Mouse (Mus musculus): Measurements from ENCODE around the gene Zeb2. TPM values are rescaled to one million over a fixed set of nuclear protein-coding genes. Genes with fewer than 3 reads are reported as not detected.

Zeb2 gene
- polyA plus RNA-seq, 1 experiment = 20.1 TPM

DNA sequence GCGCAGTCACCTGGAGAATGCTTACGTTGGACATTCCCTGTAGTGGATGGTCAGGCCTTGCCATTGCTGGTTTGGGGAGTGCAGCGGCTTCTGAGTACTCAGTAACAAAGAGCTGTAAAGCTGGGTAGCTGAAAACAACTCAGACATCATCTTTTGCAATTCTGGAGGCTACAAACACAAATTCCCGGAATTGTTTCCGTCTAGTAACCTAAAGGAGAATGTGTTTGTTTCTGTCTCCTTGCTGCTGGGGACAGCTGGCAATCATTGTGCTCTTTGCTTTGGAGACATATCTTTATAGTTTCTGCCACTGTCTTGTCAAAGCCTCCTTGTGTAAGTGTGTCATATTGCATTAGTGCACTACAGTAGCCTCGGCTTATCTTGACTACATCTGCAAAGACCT lies 139.2 kb downstream of the Zeb2 start:
- Histone ChIP-seq H3K36me3 (replicated peaks; ENCODE audit: low read length) (peaks cover 17% of the 10 kb centered on the region), H3K9me3 (no peaks in the 10 kb centered on the region; the same call in 1 of the 2 replicates), H3K4me1 (peaks cover 94% of the 10 kb centered on the region), H3K27me3 (replicated peaks) (no peaks in the 10 kb centered on the region), H3K4me3 (replicated peaks) (no peak overlapping the region)
- TF ChIP-seq GATA1 (IDR thresholded peaks at IDR 0.05; ENCODE audit: borderline replicate concordance, low read length) (no peak), FLI1 (IDR thresholded peaks at IDR 0.05; ENCODE audit: low read length) (no peak)

- Histone ChIP-seq H3K4me1 (peaks cover 94% of the 10 kb centered on the region), H3K4me3 (replicated peaks) (no peak overlapping the region), H3K27me3 (replicated peaks) (no peaks in the 10 kb centered on the region), H3K36me3 (replicated peaks; ENCODE audit: low read length) (peaks cover 21% of the 10 kb centered on the region), H3K9me3 (peaks cover 2% of the 10 kb centered on the region; the same call in 1 of the 2 replicates)
- TF ChIP-seq FLI1 (IDR thresholded peaks at IDR 0.05; ENCODE audit: low read length) (no peak), GATA1 (IDR thresholded peaks at IDR 0.05; ENCODE audit: borderline replicate concordance, low read length) (no peak)
Observed at GRCm38 (mm10) chr2:44977556-44977955, 139.6 kb downstream of the Zeb2 start.

GRCm38 (mm10) chr2:44977051-44977450 lies 140.1 kb downstream of the Zeb2 start:
- Histone ChIP-seq H3K27me3 (replicated peaks) (no peaks in the 10 kb centered on the region), H3K9me3 (peaks cover 4% of the 10 kb centered on the region; the same call in 1 of the 2 replicates), H3K4me3 (replicated peaks) (no peak overlapping the region), H3K4me1 (peaks cover 95% of the 10 kb centered on the region), H3K36me3 (replicated peaks; ENCODE audit: low read length) (peaks cover 24% of the 10 kb centered on the region)
- TF ChIP-seq GATA1 (IDR thresholded peaks at IDR 0.05; ENCODE audit: borderline replicate concordance, low read length) (no peak), FLI1 (IDR thresholded peaks at IDR 0.05; ENCODE audit: low read length) (no peak)

GRCm38 (mm10) chr2:44976484-44976883 lies 140.7 kb downstream of the Zeb2 start:
- Histone ChIP-seq H3K36me3 (replicated peaks; ENCODE audit: low read length) (peaks cover 27% of the 10 kb centered on the region), H3K27me3 (replicated peaks) (no peaks in the 10 kb centered on the region), H3K4me1 (peaks cover 93% of the 10 kb centered on the region), H3K4me3 (replicated peaks) (no peak overlapping the region), H3K9me3 (peaks cover 4% of the 10 kb centered on the region; the same call in 1 of the 2 replicates)
- TF ChIP-seq FLI1 (IDR thresholded peaks at IDR 0.05; ENCODE audit: low read length) = no peak
- TF ChIP-seq GATA1 (IDR thresholded peaks at IDR 0.05; ENCODE audit: borderline replicate concordance, low read length) = no peak

- H3K4me3 ChIP-seq (replicated peaks) = no peak overlapping the region
- H3K27me3 ChIP-seq (replicated peaks) = no peaks in the 10 kb centered on the region
- TF ChIP-seq GATA1 (IDR thresholded peaks at IDR 0.05; ENCODE audit: borderline replicate concordance, low read length) (no peak), FLI1 (IDR thresholded peaks at IDR 0.05; ENCODE audit: low read length) (no peak)
- H3K36me3 ChIP-seq (replicated peaks; ENCODE audit: low read length) = peaks cover 35% of the 10 kb centered on the region
- peaks cover 4% of the 10 kb centered on the region; the same call in 1 of the 2 replicates for H3K9me3 ChIP-seq
- H3K4me1 ChIP-seq = peaks cover 92% of the 10 kb centered on the region
Observed at GRCm38 (mm10) chr2:44973828-44974227, 143.4 kb downstream of the Zeb2 start.

- Histone ChIP-seq H3K9me3 (peaks cover 4% of the 10 kb centered on the region; the same call in 1 of the 2 replicates), H3K27me3 (replicated peaks) (no peaks in the 10 kb centered on the region), H3K4me3 (replicated peaks) (peak overlapping the region; percentile 65), H3K36me3 (replicated peaks; ENCODE audit: low read length) (peaks cover 40% of the 10 kb centered on the region), H3K4me1 (peaks cover 91% of the 10 kb centered on the region)
- TF ChIP-seq GATA1 (IDR thresholded peaks at IDR 0.05; ENCODE audit: borderline replicate concordance, low read length) (no peak; the same call in 2 of the 3 replicates), FLI1 (IDR thresholded peaks at IDR 0.05; ENCODE audit: low read length) (no peak)
Observed at GRCm38 (mm10) chr2:44970087-44970646, 147.0 kb downstream of the Zeb2 start.

DNA sequence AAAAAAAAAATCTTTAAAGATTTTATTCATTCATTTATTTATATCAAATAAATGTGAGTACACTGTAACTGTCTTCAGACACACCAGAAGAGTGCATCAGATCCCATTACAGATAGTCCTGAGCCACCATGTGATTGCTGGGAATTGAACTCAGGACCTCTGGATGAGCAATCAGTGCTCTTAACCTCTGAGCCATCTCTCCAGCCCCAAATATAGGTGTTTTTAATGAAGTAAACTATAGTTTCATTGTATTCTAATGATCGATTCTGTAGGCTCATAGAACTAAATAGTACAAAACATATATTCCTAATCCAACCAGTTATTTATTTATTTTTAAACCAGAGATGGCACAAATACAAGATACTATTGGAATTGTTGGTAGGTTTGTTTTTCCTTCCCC lies 147.6 kb downstream of the Zeb2 start:
- H3K4me3 ChIP-seq (replicated peaks) = no peak overlapping the region
- H3K36me3 ChIP-seq (replicated peaks; ENCODE audit: low read length) = peaks cover 40% of the 10 kb centered on the region
- H3K27me3 ChIP-seq (replicated peaks) = no peaks in the 10 kb centered on the region
- H3K9me3 ChIP-seq = peaks cover 4% of the 10 kb centered on the region; the same call in 1 of the 2 replicates
- peaks cover 91% of the 10 kb centered on the region for H3K4me1 ChIP-seq
- no peak for TF ChIP-seq FLI1 (IDR thresholded peaks at IDR 0.05; ENCODE audit: low read length)
- no peak for TF ChIP-seq GATA1 (IDR thresholded peaks at IDR 0.05; ENCODE audit: borderline replicate concordance, low read length)

DNA sequence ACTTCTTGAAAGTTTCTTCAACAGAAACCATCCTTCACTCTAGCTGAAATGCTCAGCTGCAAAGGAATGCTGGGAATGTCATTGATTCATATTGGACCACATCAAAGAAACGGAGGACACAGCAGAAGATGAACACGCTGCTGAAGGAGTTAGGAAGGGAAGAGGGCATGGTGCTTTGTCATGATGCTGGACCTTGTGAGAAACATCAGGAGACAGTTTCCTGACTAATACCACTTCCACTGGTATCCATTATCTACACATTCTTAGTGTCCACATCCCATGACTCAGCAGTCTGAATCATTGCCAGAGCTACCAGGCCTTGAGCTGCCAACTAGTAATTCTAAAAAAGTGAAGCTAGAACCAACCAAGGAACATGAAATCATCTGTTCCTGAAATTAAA lies 148.0 kb downstream of the Zeb2 start:
- Histone ChIP-seq H3K9me3 (peaks cover 4% of the 10 kb centered on the region; the same call in 1 of the 2 replicates), H3K4me1 (peaks cover 88% of the 10 kb centered on the region), H3K27me3 (replicated peaks) (no peaks in the 10 kb centered on the region), H3K4me3 (replicated peaks) (peak overlapping the region; percentile 80), H3K36me3 (replicated peaks; ENCODE audit: low read length) (peaks cover 36% of the 10 kb centered on the region)
- TF ChIP-seq FLI1 (IDR thresholded peaks at IDR 0.05; ENCODE audit: low read length) (0 out of 2 replicates have a peak, but pooled peaks have one; percentile 51), GATA1 (IDR thresholded peaks at IDR 0.05; ENCODE audit: borderline replicate concordance, low read length) (peak; percentile 72; the same call in 1 of the 3 replicates)

- Histone ChIP-seq H3K36me3 (replicated peaks; ENCODE audit: low read length) (peaks cover 10% of the 10 kb centered on the region), H3K4me3 (replicated peaks) (no peak overlapping the region), H3K27me3 (replicated peaks) (no peaks in the 10 kb centered on the region), H3K9me3 (no peaks in the 10 kb centered on the region), H3K4me1 (peaks cover 92% of the 10 kb centered on the region)
- TF ChIP-seq FLI1 (IDR thresholded peaks at IDR 0.05; ENCODE audit: low read length) (no peak), GATA1 (IDR thresholded peaks at IDR 0.05; ENCODE audit: borderline replicate concordance, low read length) (no peak)
Observed at GRCm38 (mm10) chr2:44965834-44966555, 151.2 kb downstream of the Zeb2 start.

- no peak for TF ChIP-seq GATA1 (IDR thresholded peaks at IDR 0.05; ENCODE audit: borderline replicate concordance, low read length)
- TF ChIP-seq FLI1 (IDR thresholded peaks at IDR 0.05; ENCODE audit: low read length) = no peak
- Histone ChIP-seq H3K9me3 (no peaks in the 10 kb centered on the region), H3K4me1 (peaks cover 81% of the 10 kb centered on the region), H3K4me3 (replicated peaks) (no peak overlapping the region), H3K27me3 (replicated peaks) (no peaks in the 10 kb centered on the region), H3K36me3 (replicated peaks; ENCODE audit: low read length) (peaks cover 7% of the 10 kb centered on the region)
Observed at GRCm38 (mm10) chr2:44962620-44963019, 154.6 kb downstream of the Zeb2 start.
